In genomic region chr4:120665782-120666181, GRCm38 (mm10) we compare ENCODE assay signal across 8 mouse cellular contexts. TPM values are rescaled to one million over a fixed set of nuclear protein-coding genes. Genes with fewer than 3 reads are reported as not detected.
DNase-seq lines count a peak whose midpoint lies in the region; ATAC-seq and TF ChIP-seq lines count a peak whose summit lies in the region.

No protein-coding gene starts in this region.

- WGBS in kidney, adult 2 months: 57% methylated on average over 7 of the region's 7 CpGs
- 41% methylated on average over 7 of the region's 7 CpGs for WGBS in liver, embryonic 14.5 days (ENCODE audit: insufficient replicate concordance)

- no peak for ATAC-seq in erythroblast, adult 5-6 weeks (replicated peaks; ENCODE audit: low FRiP score, poor library complexity, severe bottlenecking)
- no peak for ATAC-seq in liver, embryonic 14.5 days (ENCODE audit: insufficient read depth)

- H3K4me2 ChIP-seq in liver, embryonic 14.5 days (ENCODE audit: low read depth): peak overlapping the region; percentile 93

- peaks cover 78% of the 10 kb centered on the region for H3K4me1 ChIP-seq in erythroblast, embryonic 14.5 days (ENCODE audit: control insufficient read depth)
- no peaks in the 10 kb centered on the region for H3K4me1 ChIP-seq in kidney, adult 2 months (ENCODE audit: control insufficient read depth, insufficient read depth, low read length)
- H3K4me1 ChIP-seq in liver, embryonic 14.5 days (replicated peaks; ENCODE audit: control insufficient read depth in 2 of 2, insufficient read depth in 2 of 2, low read length in 1 of 2): peaks cover 48 to 60% of the 10 kb centered on the region in 2 experiments

- TF ChIP-seq EP300 in liver, embryonic 14.5 days (IDR thresholded peaks at IDR 0.05; ENCODE audit: low read depth): no peak

- H3K27ac ChIP-seq in kidney, adult 2 months (ENCODE audit: insufficient read depth, low read depth, low read length): no peak overlapping the region
- H3K27ac ChIP-seq in liver, embryonic 14.5 days: peak overlapping the region; percentile 77

- no peak for TF ChIP-seq CTCF in kidney, adult 2 months (conservative IDR thresholded peaks at IDR 0.05; ENCODE audit: insufficient read depth, insufficient read length, low read depth, low read length)
- TF ChIP-seq CTCF in liver, embryonic 14.5 days (IDR thresholded peaks at IDR 0.05; ENCODE audit: low read depth): no peak

- H3K4me3 ChIP-seq in erythroblast, embryonic 14.5 days (replicated peaks): peak overlapping the region; percentile 98
- no peak overlapping the region for H3K4me3 ChIP-seq in kidney, adult 2 months (ENCODE audit: insufficient read depth, low read depth, low read length)
- H3K4me3 ChIP-seq in liver, embryonic 14.5 days (ENCODE audit: insufficient read depth in 1 of 2, low read depth in 2 of 2, low read length in 2 of 2): peak overlapping the region; percentile 5 to 26; a peak in 3 of 4 replicates

- TF ChIP-seq POLR2A in kidney, adult 2 months (IDR thresholded peaks at IDR 0.05; ENCODE audit: low read depth, low read length): no peak

- peaks cover 35% of the 10 kb centered on the region for H3K36me3 ChIP-seq in erythroblast, embryonic 14.5 days (ENCODE audit: control insufficient read depth)
- H3K36me3 ChIP-seq in kidney, adult 2 months (ENCODE audit: control insufficient read depth, insufficient read depth, low read length): no peaks in the 10 kb centered on the region
- H3K36me3 ChIP-seq in liver, embryonic 14.5 days (replicated peaks; ENCODE audit: control insufficient read depth, insufficient read depth, low read depth): no peaks in the 10 kb centered on the region

- H3K27me3 ChIP-seq in erythroblast, embryonic 14.5 days (ENCODE audit: control insufficient read depth): no peaks in the 10 kb centered on the region; the same call in 1 of the 2 replicates
- H3K27me3 ChIP-seq in kidney, adult 2 months (replicated peaks; ENCODE audit: control insufficient read depth, insufficient read depth, low read length): no peaks in the 10 kb centered on the region
- H3K27me3 ChIP-seq in liver, embryonic 14.5 days (ENCODE audit: control insufficient read depth, insufficient read depth, low read length): no peaks in the 10 kb centered on the region

- peaks cover 8% of the 10 kb centered on the region; the same call in 1 of the 2 replicates for H3K9me3 ChIP-seq in erythroblast, embryonic 14.5 days (ENCODE audit: control insufficient read depth, low read length)
- no peaks in the 10 kb centered on the region for H3K9me3 ChIP-seq in liver, embryonic 14.5 days (ENCODE audit: control insufficient read depth, low read length)

- intact Hi-C loops in gastrocnemius, postnatal 36 days (cut with DNase I): no loop called here

- peak overlapping the region; percentile 56 for H3K9ac ChIP-seq in liver, embryonic 14.5 days (replicated peaks)

- DNase-seq in kidney, adult 2 months: peak; percentile 30
- no peak for DNase-seq in kidney, adult 18-20 months
- DNase-seq in adrenal gland, postnatal 36 days: peak; percentile 72
- DNase-seq in liver, embryonic 14.5 days (ENCODE audit: low read depth in 3 of 3, low spot score in 3 of 3): no peak
- DNase-seq in gastrocnemius, postnatal 36 days: no peak
- no peak for DNase-seq in spleen, adult 18-20 months

RNA-seq across cellular contexts. Expression of gene Cited4, which starts 0.6 kb away (rescaled TPM):
- 171 and 228 TPM in 2 replicates for polyA plus RNA-seq in erythroblast, embryonic 14.5 days (2012)
- total RNA-seq in erythroblast, adult 5-6 weeks (2015; ENCODE audit: low replicate concordance): 1.7 and 2.5 TPM in 2 replicates
- total RNA-seq in erythroblast, adult 5-6 weeks (2017; ENCODE audit: low replicate concordance): 5.4 and 7.0 TPM in 2 replicates
- polyA plus RNA-seq in kidney, adult 2 months (2012; rRNA removed): 4.2 and 5.9 TPM in 2 replicates
- 10 to 100 TPM in 1 of 2 experiments, 1 to 10 TPM in 1; 6.0 to 56.0 TPM for total RNA-seq in adrenal gland, postnatal 36 days (2021)
- 79.1 and 109 TPM in 2 replicates for polyA plus RNA-seq in liver, embryonic 14.5 days (2012; rRNA removed)
- 76.6 and 95.2 TPM in 2 replicates for polyA plus RNA-seq in liver, embryonic 14.5 days (2014; fragmentation: Nextera tagmentation; extraction: Ambion mirVana)
- 10 to 100 TPM; 15.0 to 39.3 TPM for total RNA-seq in gastrocnemius, postnatal 36 days (2021)

Comparison
In these comparisons a context has a peak if more than half of its experiments do, and no peak if none do; other contexts are left out.
1. DNase-seq: peak in kidney, adult 2 months (single experiment) and adrenal gland, postnatal 36 days (2 of 2); none in kidney, adult 18-20 months (single experiment), liver, embryonic 14.5 days (0 of 3), gastrocnemius, postnatal 36 days (0 of 2) and spleen, adult 18-20 months (0 of 2).